In genomic region chr2:144329451-144329850, GRCm38 (mm10) we compare ENCODE assay signal across 15 mouse cellular contexts. TPM values are rescaled to one million over a fixed set of nuclear protein-coding genes. Genes with fewer than 3 reads are reported as not detected.
DNase-seq lines count a peak whose midpoint lies in the region; ATAC-seq and TF ChIP-seq lines count a peak whose summit lies in the region.
"Had no signal": no experiment of that assay in that cellular context is flagged by ENCODE, and none has a peak within 500 bp of the region (broad histone marks: within the 10 kb centered on the region; RNA-seq: fewer than 3 reads in every experiment).

No protein-coding gene starts in this region.

- H3K27ac ChIP-seq in heart, embryonic 14.5 days (replicated peaks in 1 of 2; ENCODE audit: control insufficient read depth in 1 of 2, insufficient read depth in 1 of 2, low read depth in 2 of 2, low read length in 2 of 2), result no peak overlapping the region
- H3K27ac ChIP-seq in heart, adult 2 months, result no peak overlapping the region
- no peak overlapping the region for H3K27ac ChIP-seq in midbrain, embryonic 10.5 days (replicated peaks)
- H3K27ac ChIP-seq in midbrain, embryonic 13.5 days, result no peak overlapping the region
- no peak overlapping the region for H3K27ac ChIP-seq in intestine, embryonic 15.5 days
- no peak overlapping the region for H3K27ac ChIP-seq in stomach, embryonic 15.5 days
- H3K27ac ChIP-seq: hindbrain, embryonic 15.5 days had no signal

- no peak for TF ChIP-seq CTCF in heart, adult 2 months (IDR thresholded peaks at IDR 0.05)

- H3K4me3 ChIP-seq in heart, embryonic 14.5 days (ENCODE audit: control insufficient read depth in 1 of 2, insufficient read depth in 1 of 2, low read depth in 1 of 2, low read length in 2 of 2), result peak overlapping the region in 1 of 2 experiments; percentile 58; a peak in 2 of 4 replicates
- H3K4me3 ChIP-seq in heart, adult 2 months, result no peak overlapping the region
- H3K4me3 ChIP-seq in midbrain, embryonic 10.5 days, result peak overlapping the region; percentile 21; the same call in 1 of the 2 replicates
- H3K4me3 ChIP-seq in midbrain, embryonic 13.5 days (replicated peaks), result no peak overlapping the region
- H3K4me3 ChIP-seq in intestine, embryonic 15.5 days (replicated peaks), result no peak overlapping the region
- peak overlapping the region; percentile 54; the same call in 1 of the 2 replicates for H3K4me3 ChIP-seq in stomach, embryonic 15.5 days (replicated peaks)
- H3K4me3 ChIP-seq: hindbrain, embryonic 15.5 days had no signal

- H3K9me3 ChIP-seq in heart, embryonic 14.5 days (ENCODE audit: control insufficient read depth, low read length), result no peaks in the 10 kb centered on the region
- no peaks in the 10 kb centered on the region for H3K9me3 ChIP-seq in midbrain, embryonic 10.5 days (replicated peaks)
- no peaks in the 10 kb centered on the region for H3K9me3 ChIP-seq in midbrain, embryonic 13.5 days
- H3K9me3 ChIP-seq in intestine, embryonic 15.5 days, result no peaks in the 10 kb centered on the region
- no peaks in the 10 kb centered on the region for H3K9me3 ChIP-seq in stomach, embryonic 15.5 days
- H3K9me3 ChIP-seq: hindbrain, embryonic 15.5 days had no signal

- intact Hi-C loops in heart, adult 2 months (cut with DNase I), result no loop called here

- H3K9ac ChIP-seq in heart, embryonic 14.5 days (ENCODE audit: low read length), result no peak overlapping the region
- H3K9ac ChIP-seq in heart, adult 2 months (ENCODE audit: low read depth, low read length), result no peak overlapping the region
- no peak overlapping the region for H3K9ac ChIP-seq in midbrain, embryonic 13.5 days (replicated peaks)
- no peak overlapping the region for H3K9ac ChIP-seq in intestine, embryonic 15.5 days
- no peak overlapping the region for H3K9ac ChIP-seq in stomach, embryonic 15.5 days
- H3K9ac ChIP-seq: hindbrain, embryonic 15.5 days had no signal

- H3K36me3 ChIP-seq in heart, embryonic 14.5 days (ENCODE audit: control insufficient read depth, insufficient read depth, low read length), result no peaks in the 10 kb centered on the region
- no peaks in the 10 kb centered on the region for H3K36me3 ChIP-seq in heart, adult 2 months (ENCODE audit: control insufficient read depth, insufficient read depth, low read length)
- H3K36me3 ChIP-seq in midbrain, embryonic 10.5 days, result no peaks in the 10 kb centered on the region
- H3K36me3 ChIP-seq in midbrain, embryonic 13.5 days, result no peaks in the 10 kb centered on the region
- no peaks in the 10 kb centered on the region for H3K36me3 ChIP-seq in intestine, embryonic 15.5 days
- no peaks in the 10 kb centered on the region for H3K36me3 ChIP-seq in stomach, embryonic 15.5 days
- H3K36me3 ChIP-seq: hindbrain, embryonic 15.5 days had no signal

- WGBS in heart, embryonic 14.5 days, result 2% methylated on average over 10 of the region's 10 CpGs
- 13% methylated on average over 10 of the region's 10 CpGs for WGBS in heart, adult 2 months
- 6% methylated on average over 10 of the region's 10 CpGs for whole genome bisulfite sequencing in midbrain, embryonic 10.5 days
- WGBS in midbrain, embryonic 13.5 days, result 2% methylated on average over 8 of the region's 10 CpGs
- WGBS in intestine, embryonic 15.5 days, result 4% methylated on average over 10 of the region's 10 CpGs
- under 1% methylated on average over 10 of the region's 10 CpGs for WGBS in stomach, embryonic 15.5 days

- ATAC-seq in heart, embryonic 14.5 days (ENCODE audit: insufficient number of reproducible peaks, insufficient read depth, low FRiP score, low read depth), result no peak
- ATAC-seq in midbrain, embryonic 13.5 days, result no peak
- ATAC-seq in intestine, embryonic 15.5 days, result no peak
- ATAC-seq in stomach, embryonic 15.5 days (ENCODE audit: insufficient read depth, low FRiP score, low read depth), result no peak
- no peak for ATAC-seq in granulocyte monocyte progenitor cell, adult 5-6 weeks (replicated peaks; ENCODE audit: poor library complexity, severe bottlenecking)

- no peak for TF ChIP-seq POLR2A in heart, adult 2 months (IDR thresholded peaks at IDR 0.05; ENCODE audit: insufficient read depth, low read depth, low read length)

- peak overlapping the region; percentile 99 for H3K4me2 ChIP-seq in heart, embryonic 14.5 days (ENCODE audit: low read length)
- no peak overlapping the region; the same call in 1 of the 2 replicates for H3K4me2 ChIP-seq in midbrain, embryonic 13.5 days (replicated peaks)
- peak overlapping the region; percentile 97; the same call in 1 of the 2 replicates for H3K4me2 ChIP-seq in intestine, embryonic 15.5 days (replicated peaks)
- H3K4me2 ChIP-seq in stomach, embryonic 15.5 days, result peak overlapping the region; percentile 98
- H3K4me2 ChIP-seq: hindbrain, embryonic 15.5 days had no signal

- peaks cover 81% of the 10 kb centered on the region for H3K27me3 ChIP-seq in heart, embryonic 14.5 days (ENCODE audit: control insufficient read depth, insufficient read depth, low read length)
- H3K27me3 ChIP-seq in heart, adult 2 months (ENCODE audit: control insufficient read depth, insufficient read depth, low read length), result peaks cover 27% of the 10 kb centered on the region
- peaks cover 73% of the 10 kb centered on the region for H3K27me3 ChIP-seq in midbrain, embryonic 10.5 days (ENCODE audit: low read depth, poor library complexity, severe bottlenecking)
- H3K27me3 ChIP-seq in midbrain, embryonic 13.5 days, result peaks cover 72% of the 10 kb centered on the region
- peaks cover 45% of the 10 kb centered on the region for H3K27me3 ChIP-seq in intestine, embryonic 15.5 days (replicated peaks)
- peaks cover 45% of the 10 kb centered on the region for H3K27me3 ChIP-seq in stomach, embryonic 15.5 days (replicated peaks)

- no peaks in the 10 kb centered on the region for H3K79me2 ChIP-seq in heart, adult 2 months (replicated peaks; ENCODE audit: control insufficient read depth, insufficient read depth, low read length)

- TF ChIP-seq EP300 in heart, adult 2 months (IDR thresholded peaks at IDR 0.05; ENCODE audit: insufficient read depth, low read depth, low read length), result no peak

- no peak for DNase-seq in heart, adult 2 months
- DNase-seq in midbrain, embryonic 10.5 days (ENCODE audit: low spot score), result no peak
- DNase-seq in ovary, postnatal 10 days (ENCODE audit: low spot score), result no peak
- DNase-seq: cerebellum, postnatal 25 days; layer of hippocampus, postnatal 36 days; lung, postnatal 14 days; right cerebral cortex, postnatal 14 days; thymus, adult 18-20 months had no signal

- peaks cover 4 to 34% of the 10 kb centered on the region in 2 experiments; a peak in 3 of 4 replicates for H3K4me1 ChIP-seq in heart, embryonic 14.5 days (ENCODE audit: control insufficient read depth in 2 of 2, insufficient read depth in 2 of 2, low read length in 2 of 2)
- no peaks in the 10 kb centered on the region for H3K4me1 ChIP-seq in heart, adult 2 months (ENCODE audit: control insufficient read depth, insufficient read depth, low read length)
- H3K4me1 ChIP-seq in midbrain, embryonic 10.5 days, result peaks cover 40% of the 10 kb centered on the region
- peaks cover 31% of the 10 kb centered on the region for H3K4me1 ChIP-seq in midbrain, embryonic 13.5 days (replicated peaks)
- H3K4me1 ChIP-seq in intestine, embryonic 15.5 days (replicated peaks), result peaks cover 31% of the 10 kb centered on the region
- H3K4me1 ChIP-seq in stomach, embryonic 15.5 days, result peaks cover 27% of the 10 kb centered on the region

RNA-seq across cellular contexts. Expression of gene Ovol2, which starts 2.5 kb away (rescaled TPM):
- 0.18 TPM in 1 of 2 replicates, not detected in the other for polyA plus RNA-seq in heart, embryonic 14.5 days (2014; fragmentation: Nextera tagmentation; extraction: Ambion mirVana)
- total RNA-seq in heart, adult 2 months (2021), result not detected
- 0.14 TPM in 1 of 2 replicates, not detected in the other for polyA plus RNA-seq in heart, adult 2 months (2012; rRNA removed)
- not detected in 2 replicates for polyA plus RNA-seq in midbrain, embryonic 10.5 days (2016; fragmentation: Nextera tagmentation; extraction: Ambion mirVana)
- not detected in 2 replicates for polyA plus RNA-seq in midbrain, embryonic 13.5 days (2015; fragmentation: Nextera tagmentation; extraction: Ambion mirVana)
- 1.1 and 1.9 TPM in 2 replicates for polyA plus RNA-seq in intestine, embryonic 15.5 days (2015; fragmentation: Nextera tagmentation; extraction: Ambion mirVana)
- 3.6 and 4.0 TPM in 2 replicates for polyA plus RNA-seq in stomach, embryonic 15.5 days (2015; fragmentation: Nextera tagmentation; extraction: Ambion mirVana)
- total RNA-seq in granulocyte monocyte progenitor cell, adult 5-6 weeks (2014; fragmentation: Nextera tagmentation), result not detected in 2 replicates
- total RNA-seq in granulocyte monocyte progenitor cell, adult 5-6 weeks (2017), result not detected in 2 replicates
- polyA plus RNA-seq: hindbrain, embryonic 15.5 days had no signal

RNA-seq across cellular contexts. Expression of gene Kat14, which starts 39.3 kb away (rescaled TPM):
- polyA plus RNA-seq in heart, embryonic 14.5 days (2014; fragmentation: Nextera tagmentation; extraction: Ambion mirVana), result 21.7 and 22.6 TPM in 2 replicates
- total RNA-seq in heart, adult 2 months (2021), result 10 to 100 TPM; 23.7 to 26.8 TPM
- 22.2 and 26.1 TPM in 2 replicates for polyA plus RNA-seq in heart, adult 2 months (2012; rRNA removed)
- polyA plus RNA-seq in midbrain, embryonic 10.5 days (2016; fragmentation: Nextera tagmentation; extraction: Ambion mirVana), result 58.9 and 60.1 TPM in 2 replicates
- polyA plus RNA-seq in midbrain, embryonic 13.5 days (2015; fragmentation: Nextera tagmentation; extraction: Ambion mirVana), result 31.7 and 39.9 TPM in 2 replicates
- 41.1 and 46.9 TPM in 2 replicates for polyA plus RNA-seq in intestine, embryonic 15.5 days (2015; fragmentation: Nextera tagmentation; extraction: Ambion mirVana)
- 38.6 and 40.5 TPM in 2 replicates for polyA plus RNA-seq in stomach, embryonic 15.5 days (2015; fragmentation: Nextera tagmentation; extraction: Ambion mirVana)
- 62.8 and 84.3 TPM in 2 replicates for total RNA-seq in granulocyte monocyte progenitor cell, adult 5-6 weeks (2014; fragmentation: Nextera tagmentation)
- total RNA-seq in granulocyte monocyte progenitor cell, adult 5-6 weeks (2017), result 37.3 and 37.9 TPM in 2 replicates

RNA-seq across cellular contexts. Expression of gene Pet117, which starts 39.3 kb away (rescaled TPM):
- polyA plus RNA-seq in heart, embryonic 14.5 days (2014; fragmentation: Nextera tagmentation; extraction: Ambion mirVana), result 1.2 TPM in 1 of 2 replicates, not detected in the other
- total RNA-seq in heart, adult 2 months (2021), result 1 to 10 TPM; 8.9 to 9.1 TPM
- not detected in 2 replicates for polyA plus RNA-seq in heart, adult 2 months (2012; rRNA removed)
- not detected in 2 replicates for polyA plus RNA-seq in midbrain, embryonic 10.5 days (2016; fragmentation: Nextera tagmentation; extraction: Ambion mirVana)
- 1.6 and 2.2 TPM in 2 replicates for polyA plus RNA-seq in midbrain, embryonic 13.5 days (2015; fragmentation: Nextera tagmentation; extraction: Ambion mirVana)
- 2.8 and 3.5 TPM in 2 replicates for polyA plus RNA-seq in intestine, embryonic 15.5 days (2015; fragmentation: Nextera tagmentation; extraction: Ambion mirVana)
- polyA plus RNA-seq in stomach, embryonic 15.5 days (2015; fragmentation: Nextera tagmentation; extraction: Ambion mirVana), result 0.84 and 6.1 TPM in 2 replicates
- total RNA-seq in granulocyte monocyte progenitor cell, adult 5-6 weeks (2014; fragmentation: Nextera tagmentation), result not detected in 2 replicates
- total RNA-seq in granulocyte monocyte progenitor cell, adult 5-6 weeks (2017), result not detected in 2 replicates
- polyA plus RNA-seq: brain, embryonic 14.5 days had no signal

RNA-seq across cellular contexts. Expression of gene Snx5, which starts 58.7 kb away (rescaled TPM):
- polyA plus RNA-seq in heart, embryonic 14.5 days (2014; fragmentation: Nextera tagmentation; extraction: Ambion mirVana), result 96.4 and 99.9 TPM in 2 replicates
- total RNA-seq in heart, adult 2 months (2021), result 10 to 100 TPM; 51.5 to 55.3 TPM
- polyA plus RNA-seq in heart, adult 2 months (2012; rRNA removed), result 22.2 and 39.7 TPM in 2 replicates
- polyA plus RNA-seq in midbrain, embryonic 10.5 days (2016; fragmentation: Nextera tagmentation; extraction: Ambion mirVana), result 102 and 120 TPM in 2 replicates
- polyA plus RNA-seq in midbrain, embryonic 13.5 days (2015; fragmentation: Nextera tagmentation; extraction: Ambion mirVana), result 64.7 and 66.5 TPM in 2 replicates
- 131 and 140 TPM in 2 replicates for polyA plus RNA-seq in intestine, embryonic 15.5 days (2015; fragmentation: Nextera tagmentation; extraction: Ambion mirVana)
- 122 and 130 TPM in 2 replicates for polyA plus RNA-seq in stomach, embryonic 15.5 days (2015; fragmentation: Nextera tagmentation; extraction: Ambion mirVana)
- total RNA-seq in granulocyte monocyte progenitor cell, adult 5-6 weeks (2014; fragmentation: Nextera tagmentation), result 226 and 255 TPM in 2 replicates
- 248 and 283 TPM in 2 replicates for total RNA-seq in granulocyte monocyte progenitor cell, adult 5-6 weeks (2017)

RNA-seq across cellular contexts. Expression of gene Mgme1, which starts 59.0 kb away (rescaled TPM):
- polyA plus RNA-seq in heart, embryonic 14.5 days (2014; fragmentation: Nextera tagmentation; extraction: Ambion mirVana), result 21.2 and 21.8 TPM in 2 replicates
- 10 to 100 TPM; 16.4 to 17.5 TPM for total RNA-seq in heart, adult 2 months (2021)
- polyA plus RNA-seq in heart, adult 2 months (2012; rRNA removed), result 7.3 and 11.9 TPM in 2 replicates
- 22.5 and 26.0 TPM in 2 replicates for polyA plus RNA-seq in midbrain, embryonic 10.5 days (2016; fragmentation: Nextera tagmentation; extraction: Ambion mirVana)
- polyA plus RNA-seq in midbrain, embryonic 13.5 days (2015; fragmentation: Nextera tagmentation; extraction: Ambion mirVana), result 12.9 and 13.0 TPM in 2 replicates
- 22.7 and 23.3 TPM in 2 replicates for polyA plus RNA-seq in intestine, embryonic 15.5 days (2015; fragmentation: Nextera tagmentation; extraction: Ambion mirVana)
- 20.2 and 21.3 TPM in 2 replicates for polyA plus RNA-seq in stomach, embryonic 15.5 days (2015; fragmentation: Nextera tagmentation; extraction: Ambion mirVana)
- 19.6 and 23.4 TPM in 2 replicates for total RNA-seq in granulocyte monocyte progenitor cell, adult 5-6 weeks (2014; fragmentation: Nextera tagmentation)
- 25.4 and 29.9 TPM in 2 replicates for total RNA-seq in granulocyte monocyte progenitor cell, adult 5-6 weeks (2017)

Comparison
In these comparisons a context has a peak if more than half of its experiments do, and no peak if none do; other contexts are left out.
1. H3K4me3 ChIP-seq: peak in midbrain, embryonic 10.5 days (single experiment) and stomach, embryonic 15.5 days (single experiment); none in heart, adult 2 months (single experiment), midbrain, embryonic 13.5 days (single experiment) and intestine, embryonic 15.5 days (single experiment).